Mouse (Mus musculus): ENCODE results near the gene Ankrd65.

- TF ChIP-seq CTCF (IDR thresholded peaks at IDR 0.05 in 2 of 3, conservative IDR thresholded peaks at IDR 0.05 in 1 of 3; ENCODE audit: control insufficient read depth in 1 of 3, insufficient read depth in 1 of 3, low read depth in 2 of 3, low read length in 3 of 3, poor library complexity in 1 of 3, severe bottlenecking in 1 of 3), result no peak
- no peak for TF ChIP-seq MAX (IDR thresholded peaks at IDR 0.05; ENCODE audit: low read length)
- 0 out of 4 replicates have a peak, but pooled peaks of 1 of the 2 experiments have one; percentile 21 for TF ChIP-seq POLR2A (IDR thresholded peaks at IDR 0.05; ENCODE audit: control insufficient read depth in 1 of 2, insufficient read depth in 1 of 2, low read depth in 1 of 2, low read length in 2 of 2, poor library complexity in 1 of 2)
- no peak for TF ChIP-seq GATA1 (IDR thresholded peaks at IDR 0.05; ENCODE audit: low read depth, low read length)
- TF ChIP-seq POLR2AphosphoS2 (IDR thresholded peaks at IDR 0.05; ENCODE audit: low read length), result no peak
- no peak for TF ChIP-seq MAFK (IDR thresholded peaks at IDR 0.05; ENCODE audit: borderline replicate concordance, low read depth, low read length)
- no peak for TF ChIP-seq MYB (IDR thresholded peaks at IDR 0.05; ENCODE audit: low read depth, low read length)
- no peak for TF ChIP-seq TCF12 (IDR thresholded peaks at IDR 0.05; ENCODE audit: low read depth, low read length)
- TF ChIP-seq USF2 (IDR thresholded peaks at IDR 0.05; ENCODE audit: borderline replicate concordance in 1 of 2, insufficient read depth in 1 of 2, low read depth in 1 of 2, low read length in 2 of 2), result no peak
- TF ChIP-seq TBP (IDR thresholded peaks at IDR 0.05; ENCODE audit: low read depth, low read length), result no peak
- no peak for TF ChIP-seq ZC3H11A (IDR thresholded peaks at IDR 0.05; ENCODE audit: low read depth, low read length)
- no peak for TF ChIP-seq GABPA (IDR thresholded peaks at IDR 0.05; ENCODE audit: low read depth, low read length)
- TF ChIP-seq ETS1 (IDR thresholded peaks at IDR 0.05; ENCODE audit: low read depth, low read length), result no peak
These were observed 27.3 kb downstream of the Ankrd65 start for GRCm38 (mm10) chr4:155817533-155817932.

Data from MEL (cell line).